ENCODE assay signal across 36 mouse cellular contexts in genomic region chr13:24759451-24759850, GRCm38 (mm10). TPM values are rescaled to one million over a fixed set of nuclear protein-coding genes. Genes with fewer than 3 reads are reported as not detected.
DNase-seq lines count a peak whose midpoint lies in the region; ATAC-seq and TF ChIP-seq lines count a peak whose summit lies in the region.
"Had no signal": no experiment of that assay in that cellular context is flagged by ENCODE, and none has a peak within 500 bp of the region (broad histone marks: within the 10 kb centered on the region; RNA-seq: fewer than 3 reads in every experiment).

No protein-coding gene starts in this region.

- peaks cover 59% of the 10 kb centered on the region for H3K36me3 ChIP-seq in liver, embryonic 12.5 days
- H3K36me3 ChIP-seq in liver, postnatal 0 days (replicated peaks; ENCODE audit: insufficient read depth, low read length): peaks cover 44% of the 10 kb centered on the region
- peaks cover 34% of the 10 kb centered on the region for H3K36me3 ChIP-seq in thymus, adult 2 months (ENCODE audit: control insufficient read depth, insufficient read depth, low read length)

- no peak for ATAC-seq in liver, embryonic 12.5 days
- no peak for ATAC-seq in liver, postnatal 0 days
- ATAC-seq: intestine, postnatal 0 days; Patski had no signal

- H3K9ac ChIP-seq in liver, embryonic 12.5 days: peak overlapping the region; percentile 97
- no peak overlapping the region for H3K9ac ChIP-seq in liver, postnatal 0 days (replicated peaks)
- H3K9ac ChIP-seq: heart, embryonic 15.5 days; hindbrain, embryonic 14.5 days; midbrain, embryonic 12.5 days; neural tube, embryonic 12.5 days had no signal

- WGBS in liver, embryonic 12.5 days (ENCODE audit: insufficient replicate concordance): 66% methylated on average over 10 of the region's 10 CpGs
- WGBS in liver, postnatal 0 days (ENCODE audit: insufficient replicate concordance): 60% methylated on average over 10 of the region's 10 CpGs
- WGBS in thymus, adult 2 months: 96% methylated on average over 10 of the region's 10 CpGs

- no peak for TF ChIP-seq CTCF in liver, postnatal 0 days (IDR thresholded peaks at IDR 0.05; ENCODE audit: low read depth)
- no peak for TF ChIP-seq CTCF in thymus, adult 2 months (IDR thresholded peaks at IDR 0.05; ENCODE audit: borderline replicate concordance, control insufficient read depth, extremely low read depth, insufficient read depth, low read length, poor library complexity)

- no peaks in the 10 kb centered on the region for H3K27me3 ChIP-seq in liver, embryonic 12.5 days (replicated peaks)
- H3K27me3 ChIP-seq in liver, postnatal 0 days (ENCODE audit: insufficient read depth, low read length): no peaks in the 10 kb centered on the region
- no peaks in the 10 kb centered on the region for H3K27me3 ChIP-seq in thymus, adult 2 months (ENCODE audit: control insufficient read depth, insufficient read depth, low read length)
- H3K27me3 ChIP-seq: embryonic facial prominence, embryonic 13.5 days; heart, embryonic 15.5 days; megakaryocyte, embryonic 14.5 days; midbrain, embryonic 12.5 days; neural tube, embryonic 12.5 days; Patski had no signal

- peak overlapping the region; percentile 75 for H3K4me2 ChIP-seq in liver, embryonic 12.5 days
- H3K4me2 ChIP-seq in liver, postnatal 0 days (ENCODE audit: low read depth, low read length): peak overlapping the region; percentile 82
- H3K4me2 ChIP-seq: heart, embryonic 15.5 days; hindbrain, embryonic 14.5 days had no signal

- no peaks in the 10 kb centered on the region for H3K9me3 ChIP-seq in liver, embryonic 12.5 days (replicated peaks)
- H3K9me3 ChIP-seq in liver, postnatal 0 days (ENCODE audit: low read length): no peaks in the 10 kb centered on the region
- H3K9me3 ChIP-seq: embryonic facial prominence, embryonic 13.5 days; heart, embryonic 10.5 days; heart, embryonic 15.5 days; megakaryocyte, embryonic 14.5 days; midbrain, embryonic 12.5 days; neural tube, embryonic 12.5 days had no signal

- peak overlapping the region; percentile 92; the same call in 1 of the 2 replicates for H3K4me3 ChIP-seq in liver, embryonic 12.5 days
- no peak overlapping the region for H3K4me3 ChIP-seq in liver, postnatal 0 days (ENCODE audit: low read depth, low read length)
- no peak overlapping the region for H3K4me3 ChIP-seq in thymus, adult 2 months (ENCODE audit: control insufficient read depth, insufficient read depth, low read length)
- H3K4me3 ChIP-seq: embryonic facial prominence, embryonic 13.5 days; megakaryocyte, embryonic 14.5 days; midbrain, embryonic 12.5 days; myocyte; neural tube, embryonic 12.5 days had no signal

- H3K4me1 ChIP-seq in liver, embryonic 12.5 days: peaks cover 44% of the 10 kb centered on the region
- H3K4me1 ChIP-seq in liver, postnatal 0 days (ENCODE audit: insufficient read depth): peaks cover 19% of the 10 kb centered on the region
- peaks cover 12% of the 10 kb centered on the region for H3K4me1 ChIP-seq in thymus, adult 2 months (replicated peaks; ENCODE audit: control insufficient read depth, insufficient read depth, low read length)
- H3K4me1 ChIP-seq: neural tube, embryonic 12.5 days had no signal

- no peak for TF ChIP-seq EP300 in liver, postnatal 0 days (IDR thresholded peaks at IDR 0.05; ENCODE audit: low read depth)

- no peak overlapping the region for H3K27ac ChIP-seq in liver, embryonic 12.5 days
- no peak overlapping the region for H3K27ac ChIP-seq in liver, postnatal 0 days (ENCODE audit: low read depth)
- H3K27ac ChIP-seq in thymus, adult 2 months (ENCODE audit: control insufficient read depth, insufficient read depth, low read length): no peak overlapping the region
- H3K27ac ChIP-seq: embryonic facial prominence, embryonic 13.5 days; heart, embryonic 10.5 days; heart, embryonic 15.5 days; hindbrain, embryonic 14.5 days; midbrain, embryonic 12.5 days; neural tube, embryonic 12.5 days had no signal

- intact Hi-C loops in heart, postnatal 25 days (cut with DNase I): no loop called here

- TF ChIP-seq POLR2A in thymus, adult 2 months (IDR thresholded peaks at IDR 0.05; ENCODE audit: control insufficient read depth, extremely low read depth, insufficient read depth, low read length, poor library complexity): no peak

- DNase-seq in heart, adult 11 months: peak; percentile 73
- no peak for DNase-seq in heart, postnatal 25 days (ENCODE audit: low spot score)
- DNase-seq in lung, postnatal 36 days: peak; percentile 43
- no peak for DNase-seq in lung, postnatal 14 days
- DNase-seq in liver, postnatal 0 days: no peak
- no peak for DNase-seq in thymus, adult 2 months
- DNase-seq in spleen, adult 18-20 months: no peak
- DNase-seq: adrenal gland, postnatal 10 days; B cell, adult 2 months; cerebellum, adult 11 months; cerebellum, adult 9-11 months; gastrocnemius, postnatal 14 days; heart, postnatal 4 days; kidney, adult 9 months; kidney, postnatal 10 days; layer of hippocampus, postnatal 36 days; left cerebral cortex, postnatal 4 days; right cerebral cortex, adult 18-20 months had no signal

RNA-seq across cellular contexts. Expression of gene Gmnn, which starts 2.3 kb away (rescaled TPM):
- 10 to 100 TPM; 38.7 to 42.9 TPM for total RNA-seq in heart, postnatal 25 days (2021)
- polyA plus RNA-seq in liver, embryonic 12.5 days (2016; fragmentation: Nextera tagmentation; extraction: Ambion mirVana): 153 and 154 TPM in 2 replicates
- 69.1 and 71.9 TPM in 2 replicates for polyA plus RNA-seq in liver, postnatal 0 days (2015; fragmentation: Nextera tagmentation; extraction: Ambion mirVana)
- 10.6 and 11.9 TPM in 2 replicates for polyA plus RNA-seq in thymus, adult 2 months (2012; rRNA removed)

RNA-seq across cellular contexts. Expression of gene Armh2, which starts 18.4 kb away (rescaled TPM):
- total RNA-seq in heart, postnatal 25 days (2021): not detected
- 0.14 TPM in 1 of 2 replicates, not detected in the other for polyA plus RNA-seq in liver, embryonic 12.5 days (2016; fragmentation: Nextera tagmentation; extraction: Ambion mirVana)
- not detected in 2 replicates for polyA plus RNA-seq in liver, postnatal 0 days (2015; fragmentation: Nextera tagmentation; extraction: Ambion mirVana)
- polyA plus RNA-seq in thymus, adult 2 months (2012; rRNA removed): not detected in 2 replicates
- total RNA-seq: adrenal gland, postnatal 10 days; gastrocnemius, postnatal 14 days; granulocyte monocyte progenitor cell, adult 5-6 weeks; heart, postnatal 4 days; layer of hippocampus, postnatal 36 days; left cerebral cortex, postnatal 4 days; MEL; midbrain, postnatal 0 days had no signal
- polyA plus RNA-seq: embryonic facial prominence, embryonic 13.5 days; heart, embryonic 10.5 days; heart, embryonic 15.5 days; hindbrain, embryonic 14.5 days; intestine, postnatal 0 days; large intestine, adult 2 months; limb, embryonic 14.5 days; lung, embryonic 16.5 days; midbrain, embryonic 12.5 days; midbrain, postnatal 0 days; neural tube, embryonic 12.5 days; Patski; spleen, adult 2 months had no signal

RNA-seq across cellular contexts. Expression of gene BC005537, which starts 42.0 kb away (rescaled TPM):
- total RNA-seq in heart, postnatal 25 days (2021): 100 to 1,000 TPM; 120 to 132 TPM
- polyA plus RNA-seq in liver, embryonic 12.5 days (2016; fragmentation: Nextera tagmentation; extraction: Ambion mirVana): 10.1 and 10.8 TPM in 2 replicates
- polyA plus RNA-seq in liver, postnatal 0 days (2015; fragmentation: Nextera tagmentation; extraction: Ambion mirVana): 10.4 and 10.6 TPM in 2 replicates
- polyA plus RNA-seq in thymus, adult 2 months (2012; rRNA removed): 48.8 and 53.7 TPM in 2 replicates

Comparison
In these comparisons a context has a peak if more than half of its experiments do, and no peak if none do; other contexts are left out.
1. DNase-seq: peak in heart, adult 11 months (single experiment) and lung, postnatal 36 days (single experiment); none in heart, postnatal 25 days (single experiment), lung, postnatal 14 days (single experiment), liver, postnatal 0 days (single experiment), thymus, adult 2 months (single experiment) and spleen, adult 18-20 months (0 of 2).